Mouse (Mus musculus): ENCODE measurements around the gene Col5a1.

- TF ChIP-seq CTCF (IDR thresholded peaks at IDR 0.05), result no peak
- no peak for TF ChIP-seq EP300 (IDR thresholded peaks at IDR 0.05)
Measured at GRCm38 (mm10) chr2:27905411-27905810, 19.2 kb downstream of the Col5a1 start.

Measured in lung, postnatal 0 days (tissue).